Mouse (Mus musculus) hindbrain, embryonic 14.5 days (tissue): Measurements from ENCODE around the gene Cldn24. TPM values are rescaled to one million over a fixed set of nuclear protein-coding genes. Genes with fewer than 3 reads are reported as not detected.

Experiments
- ATAC-seq: fragments of 200-750 bp; cut with Nextera tagmentation; 2 replicates; pipeline ENCODE4 v1.8.0; 2017; ENCODE audit warnings: moderate number of reproducible peaks, mild to moderate bottlenecking, moderate TSS enrichment, moderate library complexity; ENCODE audit not compliant: low FRiP score
- DNase-seq: peaks from one replicate; pipeline ENCODE4 v3.0.0-alpha.2; 2015; ENCODE audit warnings: low spot score
- H3K27ac ChIP-seq: fragments of 300-500 bp; sonication (generic); 2 replicates; pipeline ENCODE4 v1.5.1; 2014; ENCODE audit warnings: mild to moderate bottlenecking, moderate library complexity
- H3K27me3 ChIP-seq: fragments of 300-500 bp; sonication (generic); 2 replicates; pipeline ENCODE4 v1.6.1; 2014; ENCODE audit warnings: mild to moderate bottlenecking, low read length, mixed read lengths; ENCODE audit not compliant: control insufficient read depth, insufficient read depth
- H3K36me3 ChIP-seq: fragments of 300-500 bp; sonication (generic); replicated peaks from 2 replicates; pipeline ENCODE4 v1.6.1; 2014; ENCODE audit not compliant: control insufficient read depth, insufficient read depth
- H3K4me1 ChIP-seq: fragments of 300-500 bp; sonication (generic); replicated peaks from 2 replicates; pipeline ENCODE4 v1.6.1; 2014; ENCODE audit warnings: antibody characterized with exemption, low read length, mixed read lengths; ENCODE audit not compliant: control insufficient read depth, insufficient read depth
- H3K4me2 ChIP-seq: fragments of 300-500 bp; sonication (generic); replicated peaks from 2 replicates; pipeline ENCODE4 v1.6.1; 2014; ENCODE audit warnings: mild to moderate bottlenecking, moderate library complexity
- H3K4me3 ChIP-seq: fragments of 300-500 bp; sonication (generic); replicated peaks from 2 replicates; pipeline ENCODE4 v1.5.1; 2014; ENCODE audit warnings: mild to moderate bottlenecking, low read length
- H3K9ac ChIP-seq: fragments of 300-500 bp; sonication (generic); 2 replicates; pipeline ENCODE4 v1.6.1; 2014
- H3K9me3 ChIP-seq: fragments of 300-500 bp; sonication (generic); 2 replicates; pipeline ENCODE4 v1.6.1; 2016; ENCODE audit warnings: low read length; ENCODE audit not compliant: control insufficient read depth
- WGBS: fragments of 180-500 bp; shearing (Covaris S2); extraction: QIAGEN DNeasy Blood & Tissue Kit; methylation state at CpG from one replicate; pipeline ENCODE4 v1.1.7; 2014; 5-methylcytosine and 5-hydroxymethylcytosine counted together
- polyA plus RNA-seq: library from polyadenylated mRNA; unstranded; fragments of >200 nt; fragmentation: Nextera tagmentation; extraction: Ambion mirVana; gene quantifications from 2 replicates; pipeline ENCODE4 v1.2.1, GENCODE M21; 2014

Cldn24 gene
- polyA plus RNA-seq, 1 experiment from 2014 or later = not detected

DNA sequence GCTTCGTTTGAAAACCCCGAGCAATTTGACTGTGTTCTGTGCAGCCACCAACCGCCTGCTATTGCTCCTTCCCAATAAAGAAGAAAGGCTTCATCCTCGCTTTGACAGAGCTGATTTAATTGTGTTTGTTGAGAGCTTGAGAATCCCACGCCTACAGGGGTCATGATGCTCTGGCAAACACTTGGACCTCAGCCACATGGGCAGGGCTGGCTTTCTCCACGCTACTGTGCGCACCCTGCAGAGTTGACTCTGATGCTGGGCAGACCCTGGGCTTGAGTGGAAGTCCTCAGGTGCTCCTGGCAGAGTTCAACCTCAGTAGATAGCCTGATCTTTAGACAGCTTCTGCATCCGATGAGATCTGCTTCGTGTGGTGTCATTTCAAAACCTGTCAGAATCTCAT is 30.0 kb upstream of the Cldn24 start:
- no peak for DNase-seq

GRCm38 (mm10) chr8:47799438-47799837 is 22.5 kb upstream of the Cldn24 start:
- no peaks in the 10 kb centered on the region for H3K36me3 ChIP-seq
- H3K4me3 ChIP-seq = no peak overlapping the region
- no peaks in the 10 kb centered on the region for H3K27me3 ChIP-seq
- no peaks in the 10 kb centered on the region for H3K9me3 ChIP-seq
- H3K27ac ChIP-seq = no peak overlapping the region
- H3K9ac ChIP-seq = no peak overlapping the region
- no peaks in the 10 kb centered on the region for H3K4me1 ChIP-seq
- ATAC-seq (no peak), DNase-seq (no peak)
- no peak overlapping the region for H3K4me2 ChIP-seq
- WGBS = 93% methylated on average over 6 of the region's 6 CpGs

More for the DNA sequence above, 30.0 kb upstream of the Cldn24 start:
- H3K27ac ChIP-seq = no peak overlapping the region
- H3K4me2 ChIP-seq = no peak overlapping the region
- H3K9ac ChIP-seq = no peak overlapping the region
- 71% methylated on average over 9 of the region's 9 CpGs for WGBS
- peaks cover 3% of the 10 kb centered on the region; the same call in 1 of the 2 replicates for H3K9me3 ChIP-seq
- H3K4me3 ChIP-seq = no peak overlapping the region
- no peaks in the 10 kb centered on the region for H3K36me3 ChIP-seq
- ATAC-seq = no peak
- H3K4me1 ChIP-seq = 0 out of 2 replicates have a peak, but pooled peaks cover 5% of the 10 kb centered on the region
- no peaks in the 10 kb centered on the region for H3K27me3 ChIP-seq

- Histone ChIP-seq H3K4me3 (no peak overlapping the region), H3K9me3 (no peaks in the 10 kb centered on the region), H3K9ac (no peak overlapping the region), H3K27ac (no peak overlapping the region), H3K4me1 (no peaks in the 10 kb centered on the region), H3K27me3 (no peaks in the 10 kb centered on the region), H3K4me2 (no peak overlapping the region), H3K36me3 (no peaks in the 10 kb centered on the region)
- DNase-seq = no peak
- WGBS = 90% methylated on average over 2 of the region's 2 CpGs
- ATAC-seq = no peak
These were observed 19.6 kb upstream of the Cldn24 start for GRCm38 (mm10) chr8:47802349-47802748.

- H3K9me3 ChIP-seq = no peaks in the 10 kb centered on the region
These were observed 17.7 kb upstream of the Cldn24 start for GRCm38 (mm10) chr8:47804262-47804661.

GRCm38 (mm10) chr8:47809970-47810665 is 11.8 kb upstream of the Cldn24 start:
- Histone ChIP-seq H3K9ac (no peak overlapping the region), H3K9me3 (no peaks in the 10 kb centered on the region), H3K4me1 (no peaks in the 10 kb centered on the region), H3K27me3 (no peaks in the 10 kb centered on the region), H3K4me3 (no peak overlapping the region), H3K27ac (no peak overlapping the region), H3K4me2 (no peak overlapping the region), H3K36me3 (no peaks in the 10 kb centered on the region)
- ATAC-seq (no peak), DNase-seq (no peak)
- WGBS = 87% methylated on average over 14 of the region's 14 CpGs

More at GRCm38 (mm10) chr8:47804262-47804661, 17.7 kb upstream of the Cldn24 start:
- no peak overlapping the region for H3K4me2 ChIP-seq
- no peaks in the 10 kb centered on the region for H3K36me3 ChIP-seq
- WGBS = 93% methylated on average over 1 of the region's 1 CpGs
- no peak for DNase-seq
- H3K4me3 ChIP-seq = no peak overlapping the region
- no peaks in the 10 kb centered on the region for H3K4me1 ChIP-seq
- no peak overlapping the region for H3K27ac ChIP-seq
- no peak for ATAC-seq
- no peaks in the 10 kb centered on the region for H3K27me3 ChIP-seq
- H3K9ac ChIP-seq = no peak overlapping the region

DNA sequence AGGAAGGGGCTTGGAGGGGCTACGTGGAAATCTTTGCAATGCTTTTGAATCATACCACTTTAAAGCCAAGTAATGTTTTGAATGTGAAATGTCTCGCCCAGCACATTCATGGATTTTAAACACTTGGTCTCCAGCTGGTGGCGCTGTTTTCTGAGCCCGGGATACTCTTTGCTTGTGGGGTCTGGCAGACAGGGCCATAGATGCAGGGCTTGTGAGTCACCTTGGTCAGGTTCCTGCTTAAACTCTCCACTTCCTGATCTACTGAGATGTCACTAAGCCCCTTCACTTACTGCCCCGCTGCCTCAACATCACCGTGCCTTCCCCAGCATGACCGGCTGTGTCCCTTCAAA is 11.3 kb upstream of the Cldn24 start:
- Histone ChIP-seq H3K4me1 (no peaks in the 10 kb centered on the region), H3K27me3 (no peaks in the 10 kb centered on the region), H3K9me3 (no peaks in the 10 kb centered on the region), H3K9ac (no peak overlapping the region), H3K4me3 (no peak overlapping the region), H3K27ac (no peak overlapping the region), H3K4me2 (no peak overlapping the region), H3K36me3 (no peaks in the 10 kb centered on the region)
- no peak for ATAC-seq
- WGBS = 83% methylated on average over 7 of the region's 7 CpGs
- no peak for DNase-seq

DNA sequence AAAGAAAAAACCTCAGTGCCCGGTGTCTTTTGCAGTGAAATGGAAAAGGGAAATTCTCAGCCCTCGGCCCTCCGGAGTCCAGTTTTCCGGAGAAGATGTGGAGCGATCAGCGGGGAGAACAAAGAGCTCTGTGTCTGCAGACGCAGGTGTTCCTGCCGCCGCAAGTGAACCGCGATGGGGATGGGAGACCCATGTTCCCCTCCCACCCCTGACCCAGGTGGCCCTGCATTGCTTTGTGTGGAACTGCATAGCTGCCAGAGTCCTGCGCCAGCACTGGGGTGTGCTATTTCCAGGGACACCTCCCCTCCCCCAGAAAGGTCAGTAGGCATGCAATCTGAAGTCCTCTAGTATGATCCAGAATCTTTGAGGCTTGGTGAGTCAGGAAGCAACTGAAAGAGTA is 10.7 kb upstream of the Cldn24 start:
- WGBS = 77% methylated on average over 12 of the region's 12 CpGs

DNA sequence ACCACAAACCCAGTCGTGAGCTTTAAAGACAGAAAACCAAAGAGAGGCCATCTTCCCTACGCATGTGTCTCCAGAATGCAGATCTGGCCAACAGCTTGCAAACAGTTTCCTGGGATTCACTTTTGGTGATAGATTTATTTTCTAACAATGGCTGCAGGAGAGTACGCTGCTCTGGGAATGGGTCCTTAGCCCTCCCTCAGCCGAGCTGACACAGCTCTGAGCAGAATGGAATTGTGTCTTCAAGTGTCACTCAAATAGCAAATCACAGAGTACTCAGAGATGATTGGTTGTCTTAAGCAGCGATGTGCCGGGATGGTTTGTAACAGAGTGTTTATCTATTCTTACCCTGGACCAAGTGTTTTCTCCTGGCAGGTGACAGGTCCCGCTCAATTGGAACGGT is 2.9 kb upstream of the Cldn24 start:
- WGBS = 93% methylated on average over 8 of the region's 8 CpGs
- no peak for DNase-seq
- no peak overlapping the region for H3K4me3 ChIP-seq
- H3K27ac ChIP-seq = no peak overlapping the region
- no peaks in the 10 kb centered on the region for H3K27me3 ChIP-seq
- no peaks in the 10 kb centered on the region for H3K4me1 ChIP-seq
- no peak for ATAC-seq
- H3K36me3 ChIP-seq = no peaks in the 10 kb centered on the region
- no peak overlapping the region for H3K9ac ChIP-seq
- H3K9me3 ChIP-seq = no peaks in the 10 kb centered on the region
- no peak overlapping the region for H3K4me2 ChIP-seq

More for the DNA sequence above, 10.7 kb upstream of the Cldn24 start:
- Histone ChIP-seq H3K4me2 (no peak overlapping the region), H3K27ac (no peak overlapping the region), H3K9ac (no peak overlapping the region), H3K9me3 (no peaks in the 10 kb centered on the region), H3K4me1 (no peaks in the 10 kb centered on the region), H3K4me3 (no peak overlapping the region), H3K36me3 (no peaks in the 10 kb centered on the region), H3K27me3 (no peaks in the 10 kb centered on the region)
- no peak for DNase-seq
- no peak for ATAC-seq

DNA sequence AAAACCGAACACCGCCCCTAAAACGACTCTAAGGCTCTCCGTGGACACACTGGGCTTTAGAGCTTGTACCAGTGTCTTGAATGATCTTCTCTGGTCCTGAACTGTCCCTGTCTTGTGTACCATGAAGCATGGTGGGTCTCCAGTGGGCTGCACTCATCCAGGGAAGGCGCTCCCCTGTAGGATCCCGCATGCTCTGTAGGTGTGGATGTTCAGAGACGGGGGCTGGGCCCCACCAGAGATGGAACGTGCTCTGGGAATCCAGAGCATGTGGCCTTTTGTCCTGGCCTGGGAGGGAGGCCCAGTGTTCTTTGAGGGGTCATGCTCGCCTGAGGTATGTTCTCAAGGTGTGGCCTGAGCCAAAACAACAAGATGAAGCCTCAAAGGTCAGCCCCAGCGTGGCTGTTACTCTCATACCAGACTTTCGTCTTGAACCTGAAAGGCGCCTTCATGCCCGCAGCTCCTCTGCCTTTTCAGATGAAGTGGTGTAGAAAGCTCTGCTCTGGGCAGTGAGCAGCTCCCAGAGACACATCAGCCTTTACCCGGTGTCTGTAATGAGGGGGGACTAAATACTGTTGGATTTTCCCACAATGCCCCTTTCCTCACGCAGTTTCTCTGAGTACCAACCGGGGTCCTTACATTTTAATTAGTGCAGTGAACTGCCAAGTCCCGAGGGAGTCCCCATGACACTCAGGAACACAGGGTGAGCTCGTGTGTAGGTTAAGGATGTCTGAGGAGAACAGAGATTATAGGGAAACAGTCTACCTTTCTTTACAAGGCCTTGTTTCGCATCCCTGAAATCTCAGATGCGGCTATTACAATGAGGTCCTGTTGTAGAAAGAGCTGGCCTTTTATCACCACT is 800 bp upstream of the Cldn24 start:
- no peak overlapping the region for H3K9ac ChIP-seq
- no peak for DNase-seq
- no peak overlapping the region for H3K4me2 ChIP-seq
- 84% methylated on average over 20 of the region's 20 CpGs for WGBS
- no peaks in the 10 kb centered on the region for H3K36me3 ChIP-seq
- H3K27me3 ChIP-seq = no peaks in the 10 kb centered on the region
- H3K9me3 ChIP-seq = no peaks in the 10 kb centered on the region
- H3K27ac ChIP-seq = no peak overlapping the region
- H3K4me1 ChIP-seq = no peaks in the 10 kb centered on the region
- H3K4me3 ChIP-seq = no peak overlapping the region
- ATAC-seq = no peak
